Mouse (Mus musculus) neural tube, embryonic 14.5 days (tissue): ENCODE data around the gene Xiap. TPM values are rescaled to one million over a fixed set of nuclear protein-coding genes. Genes with fewer than 3 reads are reported as not detected.
A peak's percentile ranks its signal among the peaks of the same experiment; 100 is the strongest.

Source experiments
- ATAC-seq: fragments of 200-750 bp; cut with Nextera tagmentation; 2 replicates; pipeline ENCODE4 v1.8.0; 2017; ENCODE audit warnings: low read depth, mild to moderate bottlenecking, moderate TSS enrichment, moderate library complexity
- H3K27ac ChIP-seq: fragments of 300-500 bp; sonication (generic); 2 replicates; pipeline ENCODE4 v1.5.1; 2014; ENCODE audit warnings: low read depth, mild to moderate bottlenecking, control low read depth, low read length, moderate library complexity, mixed read lengths
- H3K27me3 ChIP-seq: fragments of 300-500 bp; sonication (generic); 2 replicates; pipeline ENCODE4 v1.6.1; 2014; ENCODE audit warnings: low read length; ENCODE audit not compliant: control insufficient read depth, insufficient read depth
- H3K36me3 ChIP-seq: fragments of 300-500 bp; sonication (generic); 2 replicates; pipeline ENCODE4 v1.6.1; 2014; ENCODE audit warnings: low read length, mixed read lengths; ENCODE audit not compliant: control insufficient read depth, insufficient read depth
- H3K4me1 ChIP-seq: fragments of 300-500 bp; sonication (generic); 2 replicates; pipeline ENCODE4 v1.6.1; 2014; ENCODE audit warnings: low read length; ENCODE audit not compliant: control insufficient read depth, insufficient read depth
- H3K4me2 ChIP-seq: fragments of 300-500 bp; sonication (generic); 2 replicates; pipeline ENCODE4 v1.6.1; 2014; ENCODE audit warnings: mild to moderate bottlenecking, low read depth, low read length, control low read depth
- H3K4me3 ChIP-seq: fragments of 300-500 bp; sonication (generic); 2 replicates; pipeline ENCODE4 v1.5.1; 2014; ENCODE audit warnings: low read depth, low read length, control low read depth, mixed read lengths
- H3K9ac ChIP-seq: fragments of 300-500 bp; sonication (generic); replicated peaks from 2 replicates; pipeline ENCODE4 v1.6.1; 2014; ENCODE audit warnings: low read depth, mild to moderate bottlenecking, control low read depth, low read length, mixed read lengths
- H3K9me3 ChIP-seq: fragments of 300-500 bp; sonication (generic); 2 replicates; pipeline ENCODE4 v1.6.1; 2016; ENCODE audit warnings: low read length; ENCODE audit not compliant: control insufficient read depth
- WGBS: fragments of 180-500 bp; shearing (Covaris S2); extraction: QIAGEN DNeasy Blood & Tissue Kit; methylation state at CpG from one replicate; pipeline ENCODE4 v1.1.7; 2014; 5-methylcytosine and 5-hydroxymethylcytosine counted together
- polyA plus RNA-seq: library from polyadenylated mRNA; unstranded; fragments of >200 nt; fragmentation: Nextera tagmentation; extraction: Ambion mirVana; gene quantifications from 2 replicates; pipeline ENCODE4 v1.2.1, GENCODE M21; 2014

Xiap gene
- polyA plus RNA-seq, 1 experiment from 2014 or later, result 18.7 TPM

- Histone ChIP-seq H3K36me3 (no peaks in the 10 kb centered on the region), H3K27me3 (no peaks in the 10 kb centered on the region), H3K4me3 (peak overlapping the region; percentile 40), H3K4me1 (no peaks in the 10 kb centered on the region), H3K4me2 (peak overlapping the region; percentile 47), H3K9ac (peak overlapping the region; percentile 51), H3K9me3 (no peaks in the 10 kb centered on the region), H3K27ac (peak overlapping the region; percentile 87)
- 27% methylated on average over 26 of the region's 27 CpGs for WGBS
- ATAC-seq, result peak; percentile 84
Measured at GRCm38 (mm10) chrX:42067791-42068200, 8.3 kb downstream of the Xiap start.

GRCm38 (mm10) chrX:42068201-42068874 lies 8.9 kb downstream of the Xiap start:
- WGBS, result 10% methylated on average over 31 of the region's 37 CpGs
- peak overlapping the region; percentile 51 for H3K9ac ChIP-seq

GRCm38 (mm10) chrX:42068875-42069257 lies 9.4 kb downstream of the Xiap start:
- Histone ChIP-seq H3K4me3 (peak overlapping the region; percentile 40), H3K4me2 (peak overlapping the region; percentile 46), H3K36me3 (no peaks in the 10 kb centered on the region), H3K9ac (peak overlapping the region; percentile 51), H3K27ac (peak overlapping the region; percentile 53; the same call in 1 of the 2 replicates), H3K4me1 (no peaks in the 10 kb centered on the region), H3K27me3 (no peaks in the 10 kb centered on the region), H3K9me3 (no peaks in the 10 kb centered on the region)
- 9% methylated on average over 3 of the region's 3 CpGs for WGBS
- ATAC-seq, result no peak; the same call in 1 of the 2 replicates

More at GRCm38 (mm10) chrX:42068201-42068874, 8.9 kb downstream of the Xiap start:
- peak; percentile 93 for ATAC-seq
- Histone ChIP-seq H3K9me3 (no peaks in the 10 kb centered on the region), H3K4me1 (no peaks in the 10 kb centered on the region), H3K4me3 (peak overlapping the region; percentile 40), H3K27ac (peak overlapping the region; percentile 87), H3K27me3 (no peaks in the 10 kb centered on the region), H3K36me3 (no peaks in the 10 kb centered on the region), H3K4me2 (peak overlapping the region; percentile 46)

- Histone ChIP-seq H3K9ac (no peak overlapping the region), H3K27ac (no peak overlapping the region), H3K36me3 (no peaks in the 10 kb centered on the region), H3K4me3 (no peak overlapping the region), H3K4me1 (no peaks in the 10 kb centered on the region), H3K27me3 (no peaks in the 10 kb centered on the region), H3K9me3 (no peaks in the 10 kb centered on the region), H3K4me2 (no peak overlapping the region)
- no peak for ATAC-seq
- WGBS, result 77% methylated on average over 8 of the region's 8 CpGs
Measured at GRCm38 (mm10) chrX:42087731-42088130, 28.3 kb downstream of the Xiap start.

- H3K36me3 ChIP-seq, result no peaks in the 10 kb centered on the region
- no peak overlapping the region for H3K9ac ChIP-seq
- H3K4me3 ChIP-seq, result no peak overlapping the region
- H3K4me1 ChIP-seq, result no peaks in the 10 kb centered on the region
- no peak overlapping the region for H3K4me2 ChIP-seq
- H3K27me3 ChIP-seq, result no peaks in the 10 kb centered on the region
- no peaks in the 10 kb centered on the region for H3K9me3 ChIP-seq
- ATAC-seq, result no peak
- H3K27ac ChIP-seq, result no peak overlapping the region
- 89% methylated on average over 5 of the region's 5 CpGs for WGBS
Measured at GRCm38 (mm10) chrX:42088136-42088535, 28.7 kb downstream of the Xiap start.

- Histone ChIP-seq H3K9ac (no peak overlapping the region), H3K9me3 (no peaks in the 10 kb centered on the region), H3K4me2 (no peak overlapping the region), H3K4me3 (no peak overlapping the region), H3K27me3 (no peaks in the 10 kb centered on the region), H3K36me3 (no peaks in the 10 kb centered on the region), H3K4me1 (no peaks in the 10 kb centered on the region), H3K27ac (no peak overlapping the region)
- ATAC-seq, result no peak
- WGBS, result 94% methylated on average over 6 of the region's 6 CpGs
Measured at GRCm38 (mm10) chrX:42107137-42107536, 47.7 kb downstream of the Xiap start.

GRCm38 (mm10) chrX:42110585-42110984 lies 51.1 kb downstream of the Xiap start:
- H3K27me3 ChIP-seq, result no peaks in the 10 kb centered on the region
- no peak overlapping the region for H3K27ac ChIP-seq
- no peak overlapping the region for H3K9ac ChIP-seq
- H3K9me3 ChIP-seq, result no peaks in the 10 kb centered on the region
- no peak overlapping the region for H3K4me2 ChIP-seq
- no peak for ATAC-seq
- no peaks in the 10 kb centered on the region for H3K4me1 ChIP-seq
- no peak overlapping the region for H3K4me3 ChIP-seq
- 88% methylated on average over 1 of the region's 1 CpGs for WGBS
- no peaks in the 10 kb centered on the region for H3K36me3 ChIP-seq

GRCm38 (mm10) chrX:42119442-42120048 lies 60.1 kb downstream of the Xiap start:
- H3K36me3 ChIP-seq, result no peaks in the 10 kb centered on the region

GRCm38 (mm10) chrX:42124963-42125697 lies 65.7 kb downstream of the Xiap start:
- no peak overlapping the region for H3K4me3 ChIP-seq
- H3K27ac ChIP-seq, result no peak overlapping the region
- no peaks in the 10 kb centered on the region for H3K27me3 ChIP-seq
- no peaks in the 10 kb centered on the region for H3K9me3 ChIP-seq
- no peaks in the 10 kb centered on the region for H3K36me3 ChIP-seq
- WGBS, result 73% methylated on average over 5 of the region's 5 CpGs
- ATAC-seq, result no peak
- H3K4me2 ChIP-seq, result no peak overlapping the region
- no peaks in the 10 kb centered on the region for H3K4me1 ChIP-seq
- H3K9ac ChIP-seq, result no peak overlapping the region

More at GRCm38 (mm10) chrX:42119442-42120048, 60.1 kb downstream of the Xiap start:
- Histone ChIP-seq H3K9ac (no peak overlapping the region), H3K27ac (no peak overlapping the region), H3K4me3 (no peak overlapping the region), H3K9me3 (no peaks in the 10 kb centered on the region), H3K4me2 (no peak overlapping the region), H3K4me1 (no peaks in the 10 kb centered on the region), H3K27me3 (no peaks in the 10 kb centered on the region)
- WGBS, result 58% methylated on average over 6 of the region's 6 CpGs
- ATAC-seq, result peak; percentile 60; the same call in 1 of the 2 replicates
